Mouse (Mus musculus): ENCODE data around the gene Tob2. TPM values are rescaled to one million over a fixed set of nuclear protein-coding genes. Genes with fewer than 3 reads are reported as not detected.

The Tob2 gene
- polyA plus RNA-seq, 1 experiment, result 21.0 TPM

DNA sequence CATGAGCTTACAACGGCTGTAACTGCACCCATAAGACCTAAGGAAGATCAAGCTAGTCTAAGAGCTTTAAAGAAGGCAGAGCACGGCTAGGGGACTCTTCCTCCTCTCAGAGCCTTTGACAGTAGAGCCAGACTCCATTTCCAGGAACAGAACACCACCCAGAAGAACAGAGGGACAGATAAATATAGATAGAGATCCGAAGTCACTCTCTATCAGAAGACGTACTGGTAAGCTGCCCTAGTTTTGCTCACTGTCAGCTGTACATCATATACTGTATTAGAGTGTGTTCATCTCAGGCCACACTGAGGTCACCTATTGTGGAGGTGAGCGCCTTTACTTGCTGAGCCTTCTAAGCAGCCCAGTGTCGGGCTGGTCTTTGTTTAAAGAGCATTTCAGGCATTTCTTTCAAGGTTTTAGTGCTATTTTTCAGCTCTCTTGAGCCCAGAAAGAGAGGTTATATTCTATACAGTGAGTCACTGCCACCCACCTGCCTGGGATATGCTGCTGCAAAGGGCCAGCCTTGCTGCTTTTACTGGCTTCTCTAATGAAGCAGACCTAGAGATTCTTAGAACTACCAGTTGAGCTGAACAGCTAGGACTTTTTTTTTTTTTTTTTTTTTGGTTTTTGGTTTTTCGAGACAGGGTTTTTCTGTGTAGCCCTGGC lies 32.7 kb upstream of the Tob2 start:
- no peak overlapping the region for H3K4me3 ChIP-seq (ENCODE audit: insufficient read depth, low read length)
- peak overlapping the region; percentile 93; the same call in 1 of the 2 replicates for H3K27ac ChIP-seq (ENCODE audit: insufficient read depth, low read length)
- TF ChIP-seq CTCF (IDR thresholded peaks at IDR 0.05; ENCODE audit: extremely low read depth, insufficient read depth, low read length) (no peak), POLR2A (IDR thresholded peaks at IDR 0.05; ENCODE audit: extremely low read depth, insufficient read depth, low read length) (no peak)
- peaks cover 11% of the 10 kb centered on the region; the same call in 1 of the 2 replicates for H3K4me1 ChIP-seq (ENCODE audit: control insufficient read depth, insufficient read depth, low read length)

- TF ChIP-seq POLR2A (IDR thresholded peaks at IDR 0.05; ENCODE audit: extremely low read depth, insufficient read depth, low read length), result no peak
- TF ChIP-seq CTCF (IDR thresholded peaks at IDR 0.05; ENCODE audit: extremely low read depth, insufficient read depth, low read length), result no peak
- Histone ChIP-seq H3K4me1 (ENCODE audit: control insufficient read depth, insufficient read depth, low read length) (peaks cover 13% of the 10 kb centered on the region; the same call in 1 of the 2 replicates), H3K27ac (ENCODE audit: insufficient read depth, low read length) (no peak overlapping the region), H3K4me3 (ENCODE audit: insufficient read depth, low read length) (no peak overlapping the region)
Observed at GRCm38 (mm10) chr15:81889175-81889574, 30.6 kb upstream of the Tob2 start.

GRCm38 (mm10) chr15:81886795-81887550 lies 28.4 kb upstream of the Tob2 start:
- Histone ChIP-seq H3K4me1 (ENCODE audit: control insufficient read depth, insufficient read depth, low read length) (peaks cover 12% of the 10 kb centered on the region; the same call in 1 of the 2 replicates), H3K27ac (ENCODE audit: insufficient read depth, low read length) (no peak overlapping the region), H3K4me3 (ENCODE audit: insufficient read depth, low read length) (no peak overlapping the region)
- no peak for TF ChIP-seq CTCF (IDR thresholded peaks at IDR 0.05; ENCODE audit: extremely low read depth, insufficient read depth, low read length)
- TF ChIP-seq POLR2A (IDR thresholded peaks at IDR 0.05; ENCODE audit: extremely low read depth, insufficient read depth, low read length), result no peak

DNA sequence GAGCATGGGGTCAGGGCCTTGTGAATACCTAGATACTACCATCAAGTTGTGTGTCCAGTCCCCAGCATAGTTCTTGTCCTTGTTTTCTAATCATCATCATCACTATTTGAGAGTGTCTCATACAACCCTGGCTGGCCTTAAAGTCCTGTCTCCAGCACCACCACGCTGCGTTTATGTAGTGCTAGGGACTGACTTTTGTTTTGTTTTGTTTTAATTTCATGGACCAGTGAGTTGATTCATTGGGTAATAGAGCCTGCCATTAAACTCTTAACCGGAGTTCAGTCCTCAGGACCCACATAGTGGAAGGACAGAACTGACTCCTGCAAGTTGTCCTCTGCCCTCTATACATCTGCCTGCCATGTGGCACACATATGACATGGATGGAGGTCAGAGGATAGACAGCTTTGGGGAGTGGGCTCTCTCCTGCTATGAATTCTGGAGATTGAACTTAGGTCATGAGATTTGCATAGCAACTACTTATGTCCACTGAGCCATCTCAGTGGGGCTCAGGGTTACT lies 26.9 kb upstream of the Tob2 start:
- peaks cover 20% of the 10 kb centered on the region for H3K4me1 ChIP-seq (ENCODE audit: control insufficient read depth, insufficient read depth, low read length)
- H3K27ac ChIP-seq (ENCODE audit: insufficient read depth, low read length), result no peak overlapping the region
- H3K4me3 ChIP-seq (ENCODE audit: insufficient read depth, low read length), result no peak overlapping the region
- no peak for TF ChIP-seq CTCF (IDR thresholded peaks at IDR 0.05; ENCODE audit: extremely low read depth, insufficient read depth, low read length)
- TF ChIP-seq POLR2A (IDR thresholded peaks at IDR 0.05; ENCODE audit: extremely low read depth, insufficient read depth, low read length), result no peak

GRCm38 (mm10) chr15:81882348-81882747 lies 23.8 kb upstream of the Tob2 start:
- no peak for TF ChIP-seq POLR2A (IDR thresholded peaks at IDR 0.05; ENCODE audit: extremely low read depth, insufficient read depth, low read length)
- no peak for TF ChIP-seq CTCF (IDR thresholded peaks at IDR 0.05; ENCODE audit: extremely low read depth, insufficient read depth, low read length)
- H3K4me3 ChIP-seq (ENCODE audit: insufficient read depth, low read length), result no peak overlapping the region
- peaks cover 25% of the 10 kb centered on the region for H3K4me1 ChIP-seq (ENCODE audit: control insufficient read depth, insufficient read depth, low read length)
- H3K27ac ChIP-seq (ENCODE audit: insufficient read depth, low read length), result peak overlapping the region; percentile 25; the same call in 1 of the 2 replicates

GRCm38 (mm10) chr15:81879531-81880401 lies 21.2 kb upstream of the Tob2 start:
- Histone ChIP-seq H3K27ac (ENCODE audit: insufficient read depth, low read length) (peak overlapping the region; percentile 90), H3K4me1 (ENCODE audit: control insufficient read depth, insufficient read depth, low read length) (peaks cover 21% of the 10 kb centered on the region), H3K4me3 (ENCODE audit: insufficient read depth, low read length) (no peak overlapping the region)
- TF ChIP-seq POLR2A (IDR thresholded peaks at IDR 0.05; ENCODE audit: extremely low read depth, insufficient read depth, low read length), result no peak
- TF ChIP-seq CTCF (IDR thresholded peaks at IDR 0.05; ENCODE audit: extremely low read depth, insufficient read depth, low read length), result no peak

DNA sequence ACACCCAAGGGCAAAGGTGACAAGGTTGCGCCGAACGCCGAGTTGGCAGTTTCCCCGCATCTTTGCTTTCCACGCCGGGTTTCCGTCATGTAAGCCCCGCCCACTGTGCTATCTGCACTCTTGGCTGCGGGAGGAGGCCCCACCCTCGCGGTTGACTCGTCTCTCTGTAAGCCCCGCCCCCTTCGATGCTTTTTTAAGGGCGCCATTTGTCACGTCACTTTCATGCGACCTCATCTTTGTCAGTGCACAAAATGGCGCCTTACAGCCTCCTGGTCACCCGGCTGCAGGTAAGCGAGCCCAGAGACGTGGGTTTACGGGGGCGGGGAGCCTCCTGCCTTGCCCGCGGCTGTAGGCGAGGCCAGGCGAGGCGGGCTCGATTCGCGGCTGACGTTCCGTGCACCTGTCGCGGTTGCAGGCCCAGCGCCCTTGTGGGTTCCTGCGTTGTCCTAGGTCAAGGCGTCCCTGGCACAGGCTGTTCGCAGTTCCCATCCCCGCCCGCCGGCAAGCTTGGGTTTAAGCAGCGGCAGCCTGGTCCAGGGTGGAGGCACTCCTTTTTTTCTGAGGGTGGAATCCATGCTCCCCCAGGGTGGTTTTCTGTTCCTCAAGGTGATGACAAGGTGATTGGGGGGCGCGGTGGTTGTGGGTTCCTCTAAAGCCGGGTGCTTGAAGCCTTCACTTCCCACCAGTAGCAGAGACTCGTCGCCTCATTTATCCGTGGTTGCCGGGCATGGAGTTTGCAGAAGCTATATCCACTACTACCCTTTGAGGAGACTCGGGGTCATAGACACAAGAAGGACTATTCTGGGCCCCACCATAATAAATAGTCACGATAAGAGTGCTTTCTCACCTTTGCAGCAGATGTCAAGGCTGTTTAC lies 13.9 kb upstream of the Tob2 start, which contains the start of gene Aco2:
TSS of gene Aco2 (plus strand) at position 48 of the 875 bp plus-strand sequence.
- Histone ChIP-seq H3K4me3 (ENCODE audit: insufficient read depth, low read length) (peak within 1 kb of the TSS; percentile 79), H3K27ac (ENCODE audit: insufficient read depth, low read length) (peak within 1 kb of the TSS; percentile 97), H3K4me1 (ENCODE audit: control insufficient read depth, insufficient read depth, low read length) (0 out of 2 replicates have a peak, but pooled peaks cover 2% of the 10 kb centered on the region)
- peak; percentile 69 for TF ChIP-seq POLR2A (IDR thresholded peaks at IDR 0.05; ENCODE audit: extremely low read depth, insufficient read depth, low read length)
- no peak for TF ChIP-seq CTCF (IDR thresholded peaks at IDR 0.05; ENCODE audit: extremely low read depth, insufficient read depth, low read length)

DNA sequence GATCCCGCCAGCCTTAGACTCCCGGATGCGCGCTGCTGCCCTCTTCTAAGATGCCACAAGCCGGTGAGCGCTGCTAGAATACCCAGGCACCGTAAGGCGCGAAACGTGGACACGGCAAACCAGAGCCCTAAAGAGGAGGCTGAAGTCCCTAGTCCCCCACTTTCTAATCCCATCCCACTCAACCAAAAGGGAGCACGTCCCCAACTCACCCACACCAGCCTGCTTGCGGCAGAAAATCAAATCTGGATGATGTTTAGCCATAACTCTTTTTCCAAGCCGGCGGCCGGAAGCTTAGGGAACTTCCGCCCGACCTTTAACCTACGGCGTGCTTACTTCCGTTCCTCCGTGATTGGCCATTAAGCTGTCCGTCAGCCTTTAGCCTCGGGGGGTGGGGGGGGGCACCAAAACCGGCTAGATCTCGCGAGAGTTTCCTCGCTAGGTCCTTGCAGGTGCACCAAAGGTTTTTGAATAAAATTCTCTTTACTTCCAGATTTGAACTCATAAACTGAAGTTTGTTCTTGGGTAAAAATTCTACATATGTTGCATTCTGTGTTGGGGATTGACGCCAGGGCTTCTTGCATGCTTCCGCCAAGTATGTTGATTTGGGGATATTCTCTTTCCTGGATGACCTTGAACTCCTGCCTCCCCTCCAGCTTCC lies 13.1 kb upstream of the Tob2 start, which contains the start of gene Phf5a:
TSS of gene Phf5a (minus strand) at position 308 of the 658 bp plus-strand sequence.
- H3K4me3 ChIP-seq (ENCODE audit: insufficient read depth, low read length), result peak within 1 kb of the TSS; percentile 79
- TF ChIP-seq CTCF (IDR thresholded peaks at IDR 0.05; ENCODE audit: extremely low read depth, insufficient read depth, low read length) (no peak), POLR2A (IDR thresholded peaks at IDR 0.05; ENCODE audit: extremely low read depth, insufficient read depth, low read length) (peak; percentile 59)
- H3K4me1 ChIP-seq (ENCODE audit: control insufficient read depth, insufficient read depth, low read length), result 0 out of 2 replicates have a peak, but pooled peaks cover 2% of the 10 kb centered on the region
- peak within 1 kb of the TSS; percentile 97 for H3K27ac ChIP-seq (ENCODE audit: insufficient read depth, low read length)
